Mouse (Mus musculus): ENCODE results near the gene B630019K06Rik. TPM values are rescaled to one million over a fixed set of nuclear protein-coding genes. Genes with fewer than 3 reads are reported as not detected.
"Not testable (repeated sequence)": the region's sequence is repeated elsewhere in the genome, so short reads cannot be mapped to it uniquely, and the experiment has no call there.

B630019K06Rik gene
- total and polyA plus RNA-seq, 3 experiments, result 0.03 TPM; not detected in 2

DNA sequence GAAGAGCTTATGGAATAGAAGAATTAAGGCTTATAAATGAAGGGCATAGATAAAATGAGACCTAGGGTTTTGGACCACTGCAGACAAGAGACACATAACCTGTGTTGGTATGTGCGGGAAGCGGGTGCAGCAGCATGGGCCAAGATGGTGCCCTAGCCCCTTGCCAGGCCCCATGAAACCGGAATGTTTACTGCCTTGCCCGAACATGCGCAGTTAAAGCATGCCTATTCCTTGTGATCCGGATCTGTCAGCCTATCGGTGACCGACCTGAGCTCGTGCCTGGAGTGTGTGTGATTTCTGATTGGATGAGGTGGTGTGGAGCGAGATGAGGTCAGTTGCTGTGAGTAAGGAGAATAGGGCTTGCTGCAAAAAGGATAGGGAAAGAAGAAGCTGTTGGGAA is 39.7 kb upstream of the B630019K06Rik start (continued):
- TF ChIP-seq MYB (IDR thresholded peaks at IDR 0.05; ENCODE audit: low read depth, low read length), result no peak
- no peak for TF ChIP-seq POLR2AphosphoS2 (IDR thresholded peaks at IDR 0.05; ENCODE audit: low read length)

DNA sequence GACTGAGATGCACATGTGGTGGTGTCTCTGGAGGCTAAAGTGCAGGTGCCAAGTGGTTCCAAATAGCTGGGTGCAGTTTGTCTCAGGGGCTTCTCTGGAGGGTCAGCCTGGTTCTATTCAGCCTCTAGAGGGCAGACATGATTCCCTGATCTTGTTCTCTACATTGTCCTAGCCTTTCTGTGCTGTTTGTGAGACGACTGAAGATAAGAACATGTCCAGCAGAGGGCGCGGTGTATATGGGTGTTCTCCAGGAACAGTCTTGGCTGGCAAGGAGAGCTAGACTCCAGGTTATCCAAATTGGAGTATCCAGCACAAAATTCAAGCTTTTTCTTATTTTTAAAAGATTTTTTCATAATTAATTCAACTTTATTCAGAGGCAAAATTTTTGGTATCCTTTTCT is 27.9 kb upstream of the B630019K06Rik start:
- not testable (repeated sequence) for H3K36me3 ChIP-seq (ENCODE audit: control insufficient read depth in 1 of 2, insufficient read depth in 2 of 2, low read length in 2 of 2); H3K27me3 ChIP-seq (ENCODE audit: control insufficient read depth in 1 of 2, insufficient read depth in 2 of 2, low read length in 2 of 2); H3K79me2 ChIP-seq (ENCODE audit: control insufficient read depth, insufficient read depth, low read length, poor library complexity); H3K4me3 ChIP-seq (ENCODE audit: control insufficient read depth in 1 of 2, insufficient read depth in 1 of 2, low read depth in 2 of 2, low read length in 2 of 2); H3K27ac ChIP-seq (ENCODE audit: control insufficient read depth, low read depth, low read length); H3K9me3 ChIP-seq (replicated peaks; ENCODE audit: insufficient read depth, low read length); H3K9ac ChIP-seq (ENCODE audit: control insufficient read depth, low read depth, low read length, poor library complexity, severe bottlenecking); H3K4me1 ChIP-seq (ENCODE audit: control insufficient read depth in 1 of 2, insufficient read depth in 2 of 2, low read length in 2 of 2)
- peak; percentile 81 for DNase-seq (ENCODE audit: low read depth, low spot score)
- peak; percentile 44 for TF ChIP-seq SMC3 (IDR thresholded peaks at IDR 0.05; ENCODE audit: low read depth, low read length)
- TF ChIP-seq RAD21 (IDR thresholded peaks at IDR 0.05; ENCODE audit: low read depth, low read length), result peak; percentile 17
- peak; percentile 35 to 80 (median 50) for TF ChIP-seq CTCF (IDR thresholded peaks at IDR 0.05 in 2 of 3, conservative IDR thresholded peaks at IDR 0.05 in 1 of 3; ENCODE audit: control insufficient read depth in 1 of 3, insufficient read depth in 1 of 3, low read depth in 2 of 3, low read length in 3 of 3, poor library complexity in 1 of 3, severe bottlenecking in 1 of 3)

- H3K27me3 ChIP-seq (ENCODE audit: control insufficient read depth in 1 of 2, insufficient read depth in 2 of 2, low read length in 2 of 2); H3K27ac ChIP-seq (ENCODE audit: control insufficient read depth, low read depth, low read length): not testable (repeated sequence)
Observed at GRCm38 (mm10) chrX:8873953-8874352, 18.2 kb upstream of the B630019K06Rik start, which contains the start of gene Gm5751. Gene Gm5751, plus strand, starts transcription at chrX:8874253.

DNA sequence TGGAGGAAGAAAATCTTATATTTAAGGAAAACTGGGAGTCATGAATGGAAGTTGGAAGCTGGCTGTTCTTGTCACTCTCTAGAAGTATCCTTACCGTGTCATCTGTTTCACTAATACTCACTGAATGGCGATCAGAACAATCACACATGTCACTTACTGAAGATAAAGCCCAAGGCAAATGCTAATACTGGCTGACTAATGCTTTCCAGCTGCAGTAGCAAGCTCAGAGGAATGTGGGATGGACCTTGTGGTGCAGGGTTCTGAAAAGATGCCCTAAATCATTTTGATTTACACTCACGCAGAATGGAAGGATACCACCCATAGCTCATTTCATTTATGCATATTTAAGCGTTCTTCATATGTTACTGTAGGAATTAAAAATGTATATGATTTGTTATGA is 7.8 kb upstream of the B630019K06Rik start:
- H3K9ac ChIP-seq (ENCODE audit: control insufficient read depth, low read depth, low read length, poor library complexity, severe bottlenecking), result no peak overlapping the region
- no peaks in the 10 kb centered on the region for H3K4me1 ChIP-seq (ENCODE audit: control insufficient read depth in 1 of 2, insufficient read depth in 2 of 2, low read length in 2 of 2)
- no peak overlapping the region for H3K27ac ChIP-seq (ENCODE audit: control insufficient read depth, low read depth, low read length)
- no peaks in the 10 kb centered on the region for H3K79me2 ChIP-seq (ENCODE audit: control insufficient read depth, insufficient read depth, low read length, poor library complexity)
- no peaks in the 10 kb centered on the region for H3K36me3 ChIP-seq (ENCODE audit: control insufficient read depth in 1 of 2, insufficient read depth in 2 of 2, low read length in 2 of 2)
- no peak overlapping the region for H3K4me3 ChIP-seq (ENCODE audit: control insufficient read depth in 1 of 2, insufficient read depth in 1 of 2, low read depth in 2 of 2, low read length in 2 of 2)
- no peaks in the 10 kb centered on the region for H3K9me3 ChIP-seq (replicated peaks; ENCODE audit: insufficient read depth, low read length)
- no peaks in the 10 kb centered on the region for H3K27me3 ChIP-seq (ENCODE audit: control insufficient read depth in 1 of 2, insufficient read depth in 2 of 2, low read length in 2 of 2)
- TF ChIP-seq USF1 (IDR thresholded peaks at IDR 0.05; ENCODE audit: low read depth, low read length) (no peak), POLR2AphosphoS5 (IDR thresholded peaks at IDR 0.05; ENCODE audit: borderline replicate concordance, low read depth, low read length) (no peak), POLR2AphosphoS2 (IDR thresholded peaks at IDR 0.05; ENCODE audit: low read length) (no peak), KAT2A (conservative IDR thresholded peaks at IDR 0.05; ENCODE audit: low read depth, low read length) (no peak), CTCF (IDR thresholded peaks at IDR 0.05 in 2 of 3, conservative IDR thresholded peaks at IDR 0.05 in 1 of 3; ENCODE audit: control insufficient read depth in 1 of 3, insufficient read depth in 1 of 3, low read depth in 2 of 3, low read length in 3 of 3, poor library complexity in 1 of 3, severe bottlenecking in 1 of 3) (no peak), GATA1 (IDR thresholded peaks at IDR 0.05; ENCODE audit: low read depth, low read length) (no peak), BHLHE40 (IDR thresholded peaks at IDR 0.05; ENCODE audit: borderline replicate concordance, low read depth, low read length) (no peak), TCF12 (IDR thresholded peaks at IDR 0.05; ENCODE audit: low read depth, low read length) (no peak), NRF1 (IDR thresholded peaks at IDR 0.05; ENCODE audit: insufficient read depth, low read depth, low read length, poor library complexity, severe bottlenecking) (no peak), ZNF384 (IDR thresholded peaks at IDR 0.05; ENCODE audit: low read depth, low read length) (no peak)
- no peak for DNase-seq (ENCODE audit: low read depth, low spot score)

More at GRCm38 (mm10) chrX:8873953-8874352, 18.2 kb upstream of the B630019K06Rik start, which contains the start of gene Gm5751:
- not testable (repeated sequence) for H3K9ac ChIP-seq (ENCODE audit: control insufficient read depth, low read depth, low read length, poor library complexity, severe bottlenecking); H3K4me1 ChIP-seq (ENCODE audit: control insufficient read depth in 1 of 2, insufficient read depth in 2 of 2, low read length in 2 of 2); H3K4me3 ChIP-seq (ENCODE audit: control insufficient read depth in 1 of 2, insufficient read depth in 1 of 2, low read depth in 2 of 2, low read length in 2 of 2); DNase-seq (ENCODE audit: low read depth, low spot score); H3K79me2 ChIP-seq (ENCODE audit: control insufficient read depth, insufficient read depth, low read length, poor library complexity); H3K9me3 ChIP-seq (replicated peaks; ENCODE audit: insufficient read depth, low read length); H3K36me3 ChIP-seq (ENCODE audit: control insufficient read depth in 1 of 2, insufficient read depth in 2 of 2, low read length in 2 of 2)
